Mouse (Mus musculus) spleen, postnatal 10 days (tissue): ENCODE data around the gene Slc25a20.
"Not testable (repeated sequence)": the region's sequence is repeated elsewhere in the genome, so short reads cannot be mapped to it uniquely, and the experiment has no call there.

ENCODE experiments used
- DNase-seq, 2 experiments: peaks; one replicate each; pipeline ENCODE4 v3.0.0; 2021 to 2022; ENCODE audit warnings: low spot score in 2 of 2

The Slc25a20 gene

GRCm38 (mm10) chr9:108661677-108662612 is at the start of gene Slc25a20:
Gene Slc25a20 (plus strand): TSS chr9:108662088.
- DNase-seq = peak; percentile 66 to 87

GRCm38 (mm10) chr9:108617301-108617700 is 44.6 kb upstream of the Slc25a20 start:
- no peak for DNase-seq

GRCm38 (mm10) chr9:108626498-108626897 is 35.4 kb upstream of the Slc25a20 start:
- DNase-seq = no peak

- no peak for DNase-seq
These were observed 33.7 kb upstream of the Slc25a20 start for GRCm38 (mm10) chr9:108628141-108628540.

- no peak for DNase-seq
These were observed 31.2 kb upstream of the Slc25a20 start for GRCm38 (mm10) chr9:108630683-108631082.

- DNase-seq = no peak
These were observed 30.1 kb upstream of the Slc25a20 start for GRCm38 (mm10) chr9:108631631-108632256.

GRCm38 (mm10) chr9:108632375-108632774 is 29.5 kb upstream of the Slc25a20 start:
- peak in 1 of 2 experiments; percentile 31 for DNase-seq

GRCm38 (mm10) chr9:108633846-108634245 is 28.0 kb upstream of the Slc25a20 start:
- DNase-seq = no peak

- DNase-seq = no peak
These were observed 26.5 kb upstream of the Slc25a20 start for GRCm38 (mm10) chr9:108635415-108635814.

- DNase-seq = no peak
These were observed 22.1 kb upstream of the Slc25a20 start for GRCm38 (mm10) chr9:108639825-108640224.

- peak in 1 of 2 experiments; percentile 44 for DNase-seq
These were observed 13.7 kb upstream of the Slc25a20 start for GRCm38 (mm10) chr9:108648166-108648565.

- peak; percentile 89 to 92 for DNase-seq
These were observed 13.0 kb upstream of the Slc25a20 start, which contains the start of gene Arih2 for GRCm38 (mm10) chr9:108648611-108649560. Gene Arih2 (minus strand): TSS chr9:108649386.

- DNase-seq = no peak
These were observed 12.1 kb upstream of the Slc25a20 start for GRCm38 (mm10) chr9:108649561-108650440.

- DNase-seq = no peak
These were observed 7.1 kb upstream of the Slc25a20 start for GRCm38 (mm10) chr9:108654566-108655464.

- DNase-seq = not testable (repeated sequence)
These were observed 6.0 kb upstream of the Slc25a20 start for GRCm38 (mm10) chr9:108655865-108656264.

GRCm38 (mm10) chr9:108662660-108663059 is 772 bp downstream of the Slc25a20 start:
- DNase-seq = no peak

GRCm38 (mm10) chr9:108669875-108670274 is 8.0 kb downstream of the Slc25a20 start:
- DNase-seq = no peak

GRCm38 (mm10) chr9:108673151-108673550 is 11.3 kb downstream of the Slc25a20 start:
- peak in 1 of 2 experiments; percentile 65 for DNase-seq

GRCm38 (mm10) chr9:108680026-108680425 is 18.1 kb downstream of the Slc25a20 start:
- DNase-seq = no peak
